Mouse (Mus musculus): ENCODE measurements around the gene Pcdh19. TPM values are rescaled to one million over a fixed set of nuclear protein-coding genes. Genes with fewer than 3 reads are reported as not detected.

The Pcdh19 gene
- 10 to 100 TPM in 1 of 2 experiments, 1 to 10 TPM in 1; 6.9 to 13.2 TPM for polyA plus RNA-seq (2012; fragmentation: generic; extraction: Trizol)

DNA sequence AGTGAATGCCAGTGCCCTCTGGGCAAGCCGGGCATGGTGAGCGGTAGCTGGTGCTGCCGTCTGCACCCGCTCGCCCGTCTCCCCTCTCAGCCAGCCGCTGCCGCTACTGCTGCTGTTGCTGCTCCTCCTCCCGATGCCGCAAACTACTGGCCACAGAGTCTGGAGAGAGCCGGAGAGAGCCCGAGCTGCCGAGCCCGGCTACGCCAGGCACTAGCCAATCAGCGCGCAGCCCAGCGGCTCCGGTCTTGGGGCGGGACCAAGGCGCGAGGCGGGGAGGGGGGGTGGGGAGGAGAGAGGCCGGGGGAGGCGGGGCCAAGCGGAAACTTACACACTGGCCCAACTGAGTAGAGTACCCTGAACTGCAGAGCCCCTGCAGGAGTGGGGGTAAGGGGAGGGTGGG lies at the start of gene Pcdh19:
Gene Pcdh19 (minus strand): TSS at position 148 of the 400 bp plus-strand sequence.

Other genes starting within 250 kb of the Pcdh19 start
- under 1 TPM in 1 of 2 experiments, not detected in 1; 0.20 TPM for gene Tnmd, start 162.0 kb upstream of the Pcdh19 start, polyA plus RNA-seq (2012; fragmentation: generic; extraction: Trizol)
- gene Tspan6, start 209.4 kb upstream of the Pcdh19 start, polyA plus RNA-seq (2012; fragmentation: generic; extraction: Trizol): 1 to 10 TPM; 1.2 to 9.0 TPM
- 1 to 10 TPM in 1 of 2 experiments, under 1 TPM in 1; 0.04 to 1.1 TPM for gene Srpx2, start 219.4 kb upstream of the Pcdh19 start, polyA plus RNA-seq (2012; fragmentation: generic; extraction: Trizol)